Mouse (Mus musculus): Measurements from ENCODE around the gene Tspan14.

The Tspan14 gene

DNA sequence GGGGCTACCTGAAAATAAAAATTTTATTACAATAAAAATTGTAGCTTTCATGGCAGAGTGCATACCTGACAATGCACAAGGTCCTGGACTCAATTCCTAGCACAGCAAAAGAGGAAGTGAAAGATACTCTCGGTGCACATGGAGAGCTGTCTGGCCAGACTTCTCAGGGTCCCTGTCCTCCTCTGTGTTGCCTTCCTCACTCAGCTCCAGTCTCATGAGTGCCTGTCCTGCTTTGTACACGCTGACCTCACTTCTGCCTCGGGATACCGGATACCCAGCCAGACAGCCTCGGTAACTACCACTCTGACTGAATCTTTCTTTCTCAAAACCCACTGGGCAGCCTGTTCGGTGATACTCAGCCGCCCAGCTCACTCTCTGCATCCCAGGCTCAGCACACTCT lies 33.3 kb downstream of the Tspan14 start:
- in situ Hi-C loops (cut with MboI; ENCODE audit: low pct_unique_long_range_greater_than_20kb in 1 of 2, low sequenced_read_pairs in 2 of 2, unreplicated experiment in 1 of 2), result no loop called here

GRCm38 (mm10) chr14:40932225-40932624 lies 34.4 kb downstream of the Tspan14 start:
- in situ Hi-C loops (cut with MboI; ENCODE audit: low pct_unique_long_range_greater_than_20kb in 1 of 2, low sequenced_read_pairs in 2 of 2, unreplicated experiment in 1 of 2), result no loop called here

GRCm38 (mm10) chr14:40931115-40931829 lies 35.3 kb downstream of the Tspan14 start:
- in situ Hi-C loops (cut with MboI; ENCODE audit: low pct_unique_long_range_greater_than_20kb in 1 of 2, low sequenced_read_pairs in 2 of 2, unreplicated experiment in 1 of 2), result no loop called here

- in situ Hi-C loops (cut with MboI; ENCODE audit: low pct_unique_long_range_greater_than_20kb in 1 of 2, low sequenced_read_pairs in 2 of 2, unreplicated experiment in 1 of 2), result no loop called here
These were observed 36.7 kb downstream of the Tspan14 start for GRCm38 (mm10) chr14:40929943-40930342.

DNA sequence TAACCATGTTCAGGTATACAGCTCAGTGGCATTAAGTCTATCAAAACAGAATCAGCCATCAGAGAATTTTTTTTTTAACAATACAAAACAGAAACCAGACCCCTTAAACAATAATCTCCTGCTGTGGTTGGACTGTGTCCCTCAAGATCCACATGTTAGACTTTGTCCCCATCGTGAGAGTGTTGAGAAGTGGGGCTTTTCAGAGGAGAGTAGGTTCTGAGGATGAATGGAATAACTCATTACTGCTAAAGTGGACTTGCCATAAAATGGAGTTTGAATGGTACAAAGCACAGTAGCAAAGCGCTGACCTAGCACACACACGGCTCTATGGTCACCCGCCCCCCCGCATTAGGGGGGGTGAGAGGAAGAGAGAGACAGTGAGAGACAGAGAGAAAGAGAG lies 37.7 kb downstream of the Tspan14 start:
- in situ Hi-C loops (cut with MboI; ENCODE audit: low pct_unique_long_range_greater_than_20kb in 1 of 2, low sequenced_read_pairs in 2 of 2, unreplicated experiment in 1 of 2), result no loop called here

DNA sequence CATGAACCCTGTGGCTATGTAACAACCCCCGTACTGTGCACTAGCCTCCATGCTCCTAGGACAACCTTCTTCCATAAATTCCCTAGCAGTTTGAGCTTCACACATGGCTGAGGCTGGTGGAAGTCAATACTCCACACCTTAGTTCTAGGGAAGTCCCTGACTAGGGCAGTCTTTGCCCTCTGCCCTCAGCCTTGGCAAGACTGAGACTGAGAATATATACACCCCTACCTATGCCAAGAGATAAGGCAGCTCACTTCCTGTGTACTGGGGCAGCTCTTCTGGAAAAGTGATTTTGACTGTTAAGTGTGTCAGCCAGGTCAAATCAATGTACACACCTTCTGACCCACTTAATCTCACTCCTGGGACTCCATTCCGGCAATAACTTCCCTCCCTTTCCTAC lies 39.6 kb downstream of the Tspan14 start:
- in situ Hi-C loops (cut with MboI; ENCODE audit: low pct_unique_long_range_greater_than_20kb in 1 of 2, low sequenced_read_pairs in 2 of 2, unreplicated experiment in 1 of 2), result no loop called here

- in situ Hi-C loops (cut with MboI; ENCODE audit: low pct_unique_long_range_greater_than_20kb in 1 of 2, low sequenced_read_pairs in 2 of 2, unreplicated experiment in 1 of 2), result no loop called here
These were observed 42.1 kb downstream of the Tspan14 start for GRCm38 (mm10) chr14:40924378-40925113.

- in situ Hi-C loops (cut with MboI; ENCODE audit: low pct_unique_long_range_greater_than_20kb in 1 of 2, low sequenced_read_pairs in 2 of 2, unreplicated experiment in 1 of 2), result no loop called here
These were observed 45.4 kb downstream of the Tspan14 start for GRCm38 (mm10) chr14:40921241-40921640.

GRCm38 (mm10) chr14:40919521-40919920 lies 47.1 kb downstream of the Tspan14 start:
- in situ Hi-C loops (cut with MboI; ENCODE audit: low pct_unique_long_range_greater_than_20kb in 1 of 2, low sequenced_read_pairs in 2 of 2, unreplicated experiment in 1 of 2), result loop anchor here (5.0 kb wide), 2 partner anchors 48 to 53 kb away; partner anchors contain the start of gene Tspan14 (in 1 of the 2)

DNA sequence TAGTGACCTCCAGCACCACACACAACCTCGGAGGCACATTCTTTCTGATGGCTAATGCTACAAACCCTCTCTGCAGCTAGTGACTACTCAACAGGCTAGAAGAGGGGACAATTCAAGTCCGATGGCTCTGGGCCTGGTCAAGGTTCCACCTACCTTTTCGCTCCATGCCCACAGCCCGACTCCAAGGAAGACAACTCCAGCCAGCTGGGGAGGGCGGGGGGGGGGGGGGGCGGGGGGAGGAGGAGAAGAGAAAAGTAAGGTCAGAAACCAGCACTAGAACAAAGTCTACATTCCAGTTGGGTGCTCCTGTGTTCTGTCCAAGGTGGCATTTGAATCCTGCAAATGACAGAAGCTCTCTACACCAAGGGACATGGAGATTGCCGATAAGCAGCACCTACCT lies 48.1 kb downstream of the Tspan14 start:
- in situ Hi-C loops (cut with MboI; ENCODE audit: low pct_unique_long_range_greater_than_20kb in 1 of 2, low sequenced_read_pairs in 2 of 2, unreplicated experiment in 1 of 2), result loop anchor here (5.0 kb wide), 2 partner anchors 49 to 54 kb away; partner anchors contain the start of gene Tspan14 (in 1 of the 2)

GRCm38 (mm10) chr14:40917632-40918031 lies 49.0 kb downstream of the Tspan14 start:
- in situ Hi-C loops (cut with MboI; ENCODE audit: low pct_unique_long_range_greater_than_20kb in 1 of 2, low sequenced_read_pairs in 2 of 2, unreplicated experiment in 1 of 2), result loop anchor here (5.0 kb wide), 2 partner anchors 50 to 55 kb away; partner anchors contain the start of gene Tspan14 (in 1 of the 2)

DNA sequence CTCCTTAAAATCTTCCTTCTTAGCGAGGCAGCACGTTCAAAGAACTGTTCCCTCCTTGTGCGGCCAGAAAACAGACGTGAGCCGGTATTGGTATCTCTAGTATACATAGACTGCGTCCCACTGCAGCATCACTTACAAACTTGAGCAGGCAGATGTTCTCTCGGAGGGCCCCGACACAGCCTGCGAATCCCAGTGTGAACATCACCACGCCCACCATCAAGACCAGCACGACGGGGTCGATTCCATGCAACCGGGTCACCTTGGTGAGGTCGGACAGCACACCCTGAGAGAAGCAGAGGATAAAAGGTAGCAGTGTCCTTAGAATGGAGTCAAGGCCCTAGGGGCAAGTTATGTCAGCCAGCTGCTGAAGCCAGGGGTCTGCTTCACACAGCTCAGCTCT lies 49.9 kb downstream of the Tspan14 start:
- in situ Hi-C loops (cut with MboI; ENCODE audit: low pct_unique_long_range_greater_than_20kb in 1 of 2, low sequenced_read_pairs in 2 of 2, unreplicated experiment in 1 of 2), result loop anchor here (5.0 kb wide), 2 partner anchors 51 to 56 kb away; partner anchors contain the start of gene Tspan14 (in 1 of the 2)

- in situ Hi-C loops (cut with MboI; ENCODE audit: low pct_unique_long_range_greater_than_20kb in 1 of 2, low sequenced_read_pairs in 2 of 2, unreplicated experiment in 1 of 2), result loop anchor here (5.0 kb wide), 2 partner anchors 51 to 56 kb away; partner anchors contain the start of gene Tspan14 (in 1 of the 2)
These were observed 50.8 kb downstream of the Tspan14 start for GRCm38 (mm10) chr14:40915838-40916237.

- in situ Hi-C loops (cut with MboI; ENCODE audit: low pct_unique_long_range_greater_than_20kb in 1 of 2, low sequenced_read_pairs in 2 of 2, unreplicated experiment in 1 of 2), result loop anchor here (5.0 kb wide), 3 partner anchors 33 to 58 kb away; partner anchors contain the start of gene Tspan14 (in 1 of the 2)
These were observed 51.9 kb downstream of the Tspan14 start for GRCm38 (mm10) chr14:40914701-40915100.

- in situ Hi-C loops (cut with MboI; ENCODE audit: low pct_unique_long_range_greater_than_20kb in 1 of 2, low sequenced_read_pairs in 2 of 2, unreplicated experiment in 1 of 2), result loop anchor here in 1 of 2 experiments (5.0 kb wide), 1 partner anchor 34 kb away; no protein-coding TSS in a partner anchor
These were observed 52.9 kb downstream of the Tspan14 start for GRCm38 (mm10) chr14:40913709-40914108.

DNA sequence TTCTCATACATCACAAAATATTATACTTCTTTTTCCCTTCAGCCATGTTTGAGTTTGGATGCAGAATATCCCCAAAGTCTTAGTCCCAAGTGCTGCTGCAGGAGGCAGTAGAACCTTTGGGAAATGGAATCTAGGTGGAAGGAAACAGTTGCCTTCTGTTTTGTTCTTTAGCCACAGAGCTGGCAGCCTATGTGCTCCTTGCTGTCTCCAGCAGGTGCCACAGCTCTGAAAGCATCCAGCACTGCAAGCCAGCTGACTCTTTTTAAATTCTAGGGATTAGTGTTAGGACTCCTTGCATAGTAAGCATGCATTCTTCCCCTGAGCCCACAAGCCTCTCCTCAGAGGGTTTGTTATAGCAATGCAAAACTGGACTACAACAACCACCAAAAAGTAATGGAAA lies 55.1 kb downstream of the Tspan14 start:
- in situ Hi-C loops (cut with MboI; ENCODE audit: low pct_unique_long_range_greater_than_20kb in 1 of 2, low sequenced_read_pairs in 2 of 2, unreplicated experiment in 1 of 2), result loop anchor here in 1 of 2 experiments (5.0 kb wide), 1 partner anchor 36 kb away; no protein-coding TSS in a partner anchor

GRCm38 (mm10) chr14:40908763-40909162 lies 57.8 kb downstream of the Tspan14 start:
- in situ Hi-C loops (cut with MboI; ENCODE audit: low pct_unique_long_range_greater_than_20kb in 1 of 2, low sequenced_read_pairs in 2 of 2, unreplicated experiment in 1 of 2), result no loop called here

- in situ Hi-C loops (cut with MboI; ENCODE audit: low pct_unique_long_range_greater_than_20kb in 1 of 2, low sequenced_read_pairs in 2 of 2, unreplicated experiment in 1 of 2), result no loop called here
These were observed 59.8 kb downstream of the Tspan14 start for GRCm38 (mm10) chr14:40906770-40907169.

- in situ Hi-C loops (cut with MboI; ENCODE audit: low pct_unique_long_range_greater_than_20kb in 1 of 2, low sequenced_read_pairs in 2 of 2, unreplicated experiment in 1 of 2), result no loop called here
These were observed 60.8 kb downstream of the Tspan14 start for GRCm38 (mm10) chr14:40905813-40906212.

All from mouse embryonic stem cell (cell line).